Mouse (Mus musculus) spleen, adult 2 months (tissue): ENCODE data around the gene Olfr433.

Source experiments
- CTCF ChIP-seq: fragments of 200-500 bp; IDR thresholded peaks from 2 replicates; pipeline ENCODE4 v1.5.1; 2011; ENCODE audit warnings: mild to moderate bottlenecking, inconsistent platforms; ENCODE audit not compliant: insufficient read depth, insufficient read length, insufficient replicate concordance; ENCODE audit errors: extremely low read depth
- POLR2A ChIP-seq: fragments of 200-500 bp; IDR thresholded peaks from 2 replicates; pipeline ENCODE4 v1.6.1; 2011; ENCODE audit warnings: low read depth, low read length, inconsistent platforms

DNA sequence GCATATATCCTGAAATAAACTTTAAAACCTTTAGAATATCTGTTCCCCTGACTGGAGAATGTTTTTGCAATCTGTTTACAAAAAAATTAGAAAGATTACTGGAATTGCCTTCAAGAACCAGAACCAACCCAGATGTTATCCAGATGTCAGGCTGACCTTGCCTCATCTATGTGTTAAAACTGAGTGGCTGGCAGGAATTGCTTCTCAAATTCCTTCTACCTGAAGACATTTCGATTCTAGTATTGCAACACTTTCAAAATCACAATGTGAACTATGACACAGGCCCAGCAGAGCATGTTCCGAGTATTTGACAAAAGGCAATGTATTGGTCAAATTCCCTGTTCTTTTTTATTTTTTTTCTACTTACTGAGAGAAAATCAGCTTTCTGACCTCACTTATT lies 3.9 kb downstream of the Olfr433 start:
- no peak for TF ChIP-seq POLR2A
- TF ChIP-seq CTCF = no peak
